Mouse (Mus musculus) B cell, adult 2 months (primary cell): Measurements from ENCODE around the gene Lce1a2.

Source experiments
- DNase-seq, 2 experiments: peaks; one replicate each; pipeline ENCODE4 v3.0.0; 2022

The Lce1a2 gene

GRCm38 (mm10) chr3:92670215-92670614, at the start of gene Lce1a2:
TSS of gene Lce1a2 (minus strand) at chr3:92670315.
- DNase-seq: no peak

GRCm38 (mm10) chr3:92715122-92715521, 45.0 kb upstream of the Lce1a2 start:
- no peak for DNase-seq

- DNase-seq: no peak
Measured at GRCm38 (mm10) chr3:92708974-92709373, 38.9 kb upstream of the Lce1a2 start, which contains the start of gene Lce1e. TSS of gene Lce1e (minus strand) at chr3:92709074.

GRCm38 (mm10) chr3:92694613-92695012, 24.5 kb upstream of the Lce1a2 start:
- no peak for DNase-seq

- no peak for DNase-seq
Measured at GRCm38 (mm10) chr3:92691688-92692087, 21.6 kb upstream of the Lce1a2 start.

GRCm38 (mm10) chr3:92689154-92689553, 19.0 kb upstream of the Lce1a2 start:
- peak; percentile 44 to 45 for DNase-seq

GRCm38 (mm10) chr3:92687110-92687509, 17.0 kb upstream of the Lce1a2 start, which contains the start of gene Lce1d:
TSS of gene Lce1d (minus strand) at chr3:92687210.
- DNase-seq: no peak

- DNase-seq: no peak
Measured at GRCm38 (mm10) chr3:92678947-92679346, 8.8 kb upstream of the Lce1a2 start, which contains the start of gene Lce1c. TSS of gene Lce1c (plus strand) at chr3:92679247.

- no peak for DNase-seq
Measured at GRCm38 (mm10) chr3:92656826-92657225, 13.3 kb downstream of the Lce1a2 start, which contains the start of gene Lce1b. TSS of gene Lce1b (minus strand) at chr3:92656926.

GRCm38 (mm10) chr3:92648207-92648606, 21.9 kb downstream of the Lce1a2 start, which contains the start of gene Lce1a1:
TSS of gene Lce1a1 (minus strand) at chr3:92648307.
- DNase-seq: no peak

GRCm38 (mm10) chr3:92639854-92640253, 30.3 kb downstream of the Lce1a2 start:
- no peak for DNase-seq

GRCm38 (mm10) chr3:92638653-92638991, 31.5 kb downstream of the Lce1a2 start:
- no peak for DNase-seq

- DNase-seq: no peak
Measured at GRCm38 (mm10) chr3:92637745-92638652, 32.1 kb downstream of the Lce1a2 start.

- DNase-seq: no peak
Measured at GRCm38 (mm10) chr3:92621560-92621959, 48.6 kb downstream of the Lce1a2 start, which contains the start of gene Lce6a. TSS of gene Lce6a (minus strand) at chr3:92621660.
